Mouse (Mus musculus) layer of hippocampus, adult 9-11 months (tissue): ENCODE data around the gene Ndufb7.

Experiments used
- DNase-seq: peaks from one replicate; pipeline ENCODE4 v3.0.0; 2022

Gene Ndufb7

GRCm38 (mm10) chr8:83609086-83609485 is 42.6 kb downstream of the Ndufb7 start:
- no peak for DNase-seq

- no peak for DNase-seq
Observed at GRCm38 (mm10) chr8:83609547-83610180, 43.2 kb downstream of the Ndufb7 start.

- no peak for DNase-seq
Observed at GRCm38 (mm10) chr8:83611921-83612320, 45.5 kb downstream of the Ndufb7 start.

- DNase-seq = no peak
Observed at GRCm38 (mm10) chr8:83613695-83614094, 47.2 kb downstream of the Ndufb7 start.

- no peak for DNase-seq
Observed at GRCm38 (mm10) chr8:83616625-83617024, 50.2 kb downstream of the Ndufb7 start.

- DNase-seq = no peak
Observed at GRCm38 (mm10) chr8:83617111-83617510, 50.6 kb downstream of the Ndufb7 start.

GRCm38 (mm10) chr8:83618566-83618965 is 52.1 kb downstream of the Ndufb7 start:
- no peak for DNase-seq

- no peak for DNase-seq
Observed at GRCm38 (mm10) chr8:83619568-83620285, 53.3 kb downstream of the Ndufb7 start.
